Mouse (Mus musculus) layer of hippocampus, postnatal 25 days (tissue): Measurements from ENCODE around the gene Phb2. TPM values are rescaled to one million over a fixed set of nuclear protein-coding genes. Genes with fewer than 3 reads are reported as not detected.

Source experiments
- DNase-seq, 2 experiments: peaks; one replicate each; pipeline ENCODE4 v3.0.0; 2022; ENCODE audit warnings: mixed read lengths in 2 of 2, low spot score in 1 of 2; ENCODE audit errors: extremely low spot score in 1 of 2
- total RNA-seq, 2 experiments: library from RNA; stranded (reverse); gene quantifications; 2 replicates each; pipeline ENCODE4 v1.2.3; 2021

Gene Phb2
- total RNA-seq, 2 experiments from 2014 or later = 120 to 124 TPM

- no peak for DNase-seq
These were observed 23.1 kb upstream of the Phb2 start for GRCm38 (mm10) chr6:124689011-124689410.

GRCm38 (mm10) chr6:124690517-124690916, 21.6 kb upstream of the Phb2 start:
- no peak for DNase-seq

GRCm38 (mm10) chr6:124693243-124693981, 18.7 kb upstream of the Phb2 start:
- DNase-seq = no peak

GRCm38 (mm10) chr6:124694166-124694955, 17.8 kb upstream of the Phb2 start:
- peak in 1 of 2 experiments; percentile 56 for DNase-seq

GRCm38 (mm10) chr6:124696441-124697150, 15.5 kb upstream of the Phb2 start:
- DNase-seq = no peak

GRCm38 (mm10) chr6:124698751-124699150, 13.4 kb upstream of the Phb2 start:
- DNase-seq = no peak

GRCm38 (mm10) chr6:124699366-124699765, 12.8 kb upstream of the Phb2 start:
- no peak for DNase-seq

- DNase-seq = no peak
These were observed 12.1 kb upstream of the Phb2 start for GRCm38 (mm10) chr6:124699962-124700610.

- DNase-seq = no peak
These were observed 10.8 kb upstream of the Phb2 start for GRCm38 (mm10) chr6:124701338-124701737.

- no peak for DNase-seq
These were observed 9.9 kb upstream of the Phb2 start for GRCm38 (mm10) chr6:124702102-124702783.

GRCm38 (mm10) chr6:124702784-124703103, 9.4 kb upstream of the Phb2 start:
- peak; percentile 54 to 74 for DNase-seq

GRCm38 (mm10) chr6:124703789-124704188, 8.3 kb upstream of the Phb2 start:
- DNase-seq = no peak

GRCm38 (mm10) chr6:124704417-124704816, 7.7 kb upstream of the Phb2 start:
- no peak for DNase-seq

- DNase-seq = no peak
These were observed 6.0 kb upstream of the Phb2 start for GRCm38 (mm10) chr6:124706061-124706627.

GRCm38 (mm10) chr6:124708289-124708889, 3.7 kb upstream of the Phb2 start:
- DNase-seq = no peak

GRCm38 (mm10) chr6:124712918-124713317, 782 bp downstream of the Phb2 start:
- DNase-seq = no peak

- DNase-seq = no peak
These were observed 4.8 kb downstream of the Phb2 start for GRCm38 (mm10) chr6:124716864-124717490.

- DNase-seq = no peak
These were observed 5.8 kb downstream of the Phb2 start for GRCm38 (mm10) chr6:124717968-124718367.

- DNase-seq = no peak
These were observed 6.6 kb downstream of the Phb2 start for GRCm38 (mm10) chr6:124718703-124719102.
